Mouse (Mus musculus): ENCODE data around the gene Prim2. TPM values are rescaled to one million over a fixed set of nuclear protein-coding genes. Genes with fewer than 3 reads are reported as not detected.

The Prim2 gene
- polyA plus RNA-seq, 1 experiment from 2014 or later = 40.7 TPM

- no peak for ATAC-seq (ENCODE audit: insufficient number of reproducible peaks, insufficient read depth, low FRiP score, low read depth)
- Histone ChIP-seq H3K27me3 (ENCODE audit: control insufficient read depth, insufficient read depth, low read length) (no peaks in the 10 kb centered on the region), H3K9me3 (ENCODE audit: control insufficient read depth, low read depth, low read length) (no peaks in the 10 kb centered on the region)
These were observed 131.6 kb downstream of the Prim2 start for GRCm38 (mm10) chr1:33537948-33538347.

GRCm38 (mm10) chr1:33536272-33537004, 133.2 kb downstream of the Prim2 start:
- H3K36me3 ChIP-seq (ENCODE audit: control insufficient read depth, insufficient read depth, low read length) = no peaks in the 10 kb centered on the region
- no peak overlapping the region for H3K4me2 ChIP-seq (replicated peaks; ENCODE audit: low read depth, low read length)
- no peaks in the 10 kb centered on the region for H3K4me1 ChIP-seq (ENCODE audit: control insufficient read depth, insufficient read depth, low read length)
- no peak overlapping the region for H3K4me3 ChIP-seq (ENCODE audit: low read depth, low read length)
- 98% methylated on average over 4 of the region's 4 CpGs for WGBS
- no peak for ATAC-seq (ENCODE audit: insufficient number of reproducible peaks, insufficient read depth, low FRiP score, low read depth)
- no peak overlapping the region for H3K27ac ChIP-seq (ENCODE audit: low read length)
- no peak overlapping the region for H3K9ac ChIP-seq (replicated peaks; ENCODE audit: low read depth, low read length)
- H3K9me3 ChIP-seq (ENCODE audit: control insufficient read depth, low read depth, low read length) = no peaks in the 10 kb centered on the region
- no peaks in the 10 kb centered on the region for H3K27me3 ChIP-seq (ENCODE audit: control insufficient read depth, insufficient read depth, low read length)

More at GRCm38 (mm10) chr1:33537948-33538347, 131.6 kb downstream of the Prim2 start:
- no peaks in the 10 kb centered on the region for H3K4me1 ChIP-seq (ENCODE audit: control insufficient read depth, insufficient read depth, low read length)
- H3K36me3 ChIP-seq (ENCODE audit: control insufficient read depth, insufficient read depth, low read length) = no peaks in the 10 kb centered on the region
- H3K4me2 ChIP-seq (replicated peaks; ENCODE audit: low read depth, low read length) = no peak overlapping the region
- no peak overlapping the region for H3K9ac ChIP-seq (replicated peaks; ENCODE audit: low read depth, low read length)
- H3K4me3 ChIP-seq (ENCODE audit: low read depth, low read length) = no peak overlapping the region
- H3K27ac ChIP-seq (ENCODE audit: low read length) = no peak overlapping the region

- Histone ChIP-seq H3K36me3 (ENCODE audit: control insufficient read depth, insufficient read depth, low read length) (no peaks in the 10 kb centered on the region), H3K4me1 (ENCODE audit: control insufficient read depth, insufficient read depth, low read length) (no peaks in the 10 kb centered on the region), H3K9me3 (ENCODE audit: control insufficient read depth, low read depth, low read length) (no peaks in the 10 kb centered on the region), H3K4me3 (ENCODE audit: low read depth, low read length) (no peak overlapping the region), H3K9ac (replicated peaks; ENCODE audit: low read depth, low read length) (no peak overlapping the region), H3K27me3 (ENCODE audit: control insufficient read depth, insufficient read depth, low read length) (no peaks in the 10 kb centered on the region), H3K27ac (ENCODE audit: low read length) (no peak overlapping the region), H3K4me2 (replicated peaks; ENCODE audit: low read depth, low read length) (no peak overlapping the region)
- no peak for ATAC-seq (ENCODE audit: insufficient number of reproducible peaks, insufficient read depth, low FRiP score, low read depth)
- 94% methylated on average over 2 of the region's 2 CpGs for WGBS
These were observed 134.4 kb downstream of the Prim2 start for GRCm38 (mm10) chr1:33535140-33535686.

- Histone ChIP-seq H3K36me3 (ENCODE audit: control insufficient read depth, insufficient read depth, low read length) (no peaks in the 10 kb centered on the region), H3K4me3 (ENCODE audit: low read depth, low read length) (no peak overlapping the region), H3K4me2 (replicated peaks; ENCODE audit: low read depth, low read length) (no peak overlapping the region), H3K4me1 (ENCODE audit: control insufficient read depth, insufficient read depth, low read length) (0 out of 2 replicates have a peak, but pooled peaks cover 5% of the 10 kb centered on the region), H3K27me3 (ENCODE audit: control insufficient read depth, insufficient read depth, low read length) (no peaks in the 10 kb centered on the region), H3K9me3 (ENCODE audit: control insufficient read depth, low read depth, low read length) (no peaks in the 10 kb centered on the region), H3K9ac (replicated peaks; ENCODE audit: low read depth, low read length) (no peak overlapping the region), H3K27ac (ENCODE audit: low read length) (no peak overlapping the region)
- no peak for ATAC-seq (ENCODE audit: insufficient number of reproducible peaks, insufficient read depth, low FRiP score, low read depth)
- WGBS = 80% methylated on average over 3 of the region's 3 CpGs
These were observed 137.7 kb downstream of the Prim2 start for GRCm38 (mm10) chr1:33531860-33532259.

- no peak overlapping the region for H3K4me3 ChIP-seq (ENCODE audit: low read depth, low read length)
- H3K4me2 ChIP-seq (replicated peaks; ENCODE audit: low read depth, low read length) = no peak overlapping the region
- WGBS = 86% methylated on average over 5 of the region's 5 CpGs
These were observed 138.3 kb downstream of the Prim2 start for GRCm38 (mm10) chr1:33531097-33531856.

GRCm38 (mm10) chr1:33530491-33530890, 139.1 kb downstream of the Prim2 start:
- no peak overlapping the region for H3K27ac ChIP-seq (ENCODE audit: low read length)
- H3K9me3 ChIP-seq (ENCODE audit: control insufficient read depth, low read depth, low read length) = no peaks in the 10 kb centered on the region
- no peaks in the 10 kb centered on the region for H3K27me3 ChIP-seq (ENCODE audit: control insufficient read depth, insufficient read depth, low read length)
- H3K4me2 ChIP-seq (replicated peaks; ENCODE audit: low read depth, low read length) = no peak overlapping the region
- H3K4me1 ChIP-seq (ENCODE audit: control insufficient read depth, insufficient read depth, low read length) = 0 out of 2 replicates have a peak, but pooled peaks cover 5% of the 10 kb centered on the region
- H3K36me3 ChIP-seq (ENCODE audit: control insufficient read depth, insufficient read depth, low read length) = no peaks in the 10 kb centered on the region
- ATAC-seq (ENCODE audit: insufficient number of reproducible peaks, insufficient read depth, low FRiP score, low read depth) = no peak
- WGBS = 93% methylated on average over 2 of the region's 2 CpGs
- H3K4me3 ChIP-seq (ENCODE audit: low read depth, low read length) = no peak overlapping the region
- no peak overlapping the region for H3K9ac ChIP-seq (replicated peaks; ENCODE audit: low read depth, low read length)

More at GRCm38 (mm10) chr1:33531097-33531856, 138.3 kb downstream of the Prim2 start:
- no peaks in the 10 kb centered on the region for H3K9me3 ChIP-seq (ENCODE audit: control insufficient read depth, low read depth, low read length)
- H3K27me3 ChIP-seq (ENCODE audit: control insufficient read depth, insufficient read depth, low read length) = no peaks in the 10 kb centered on the region
- H3K9ac ChIP-seq (replicated peaks; ENCODE audit: low read depth, low read length) = no peak overlapping the region
- H3K4me1 ChIP-seq (ENCODE audit: control insufficient read depth, insufficient read depth, low read length) = 0 out of 2 replicates have a peak, but pooled peaks cover 5% of the 10 kb centered on the region
- H3K36me3 ChIP-seq (ENCODE audit: control insufficient read depth, insufficient read depth, low read length) = no peaks in the 10 kb centered on the region
- no peak for ATAC-seq (ENCODE audit: insufficient number of reproducible peaks, insufficient read depth, low FRiP score, low read depth)
- H3K27ac ChIP-seq (ENCODE audit: low read length) = no peak overlapping the region

- Histone ChIP-seq H3K36me3 (ENCODE audit: control insufficient read depth, insufficient read depth, low read length) (no peaks in the 10 kb centered on the region), H3K4me1 (ENCODE audit: control insufficient read depth, insufficient read depth, low read length) (0 out of 2 replicates have a peak, but pooled peaks cover 5% of the 10 kb centered on the region), H3K9ac (replicated peaks; ENCODE audit: low read depth, low read length) (no peak overlapping the region), H3K9me3 (ENCODE audit: control insufficient read depth, low read depth, low read length) (no peaks in the 10 kb centered on the region), H3K4me3 (ENCODE audit: low read depth, low read length) (no peak overlapping the region), H3K27me3 (ENCODE audit: control insufficient read depth, insufficient read depth, low read length) (no peaks in the 10 kb centered on the region), H3K4me2 (replicated peaks; ENCODE audit: low read depth, low read length) (no peak overlapping the region), H3K27ac (ENCODE audit: low read length) (no peak overlapping the region)
- ATAC-seq (ENCODE audit: insufficient number of reproducible peaks, insufficient read depth, low FRiP score, low read depth) = no peak
- 85% methylated on average over 8 of the region's 8 CpGs for WGBS
These were observed 139.9 kb downstream of the Prim2 start for GRCm38 (mm10) chr1:33529543-33530232.

GRCm38 (mm10) chr1:33527352-33527863, 142.2 kb downstream of the Prim2 start:
- 40% methylated on average over 6 of the region's 6 CpGs for WGBS
- Histone ChIP-seq H3K4me3 (ENCODE audit: low read depth, low read length) (no peak overlapping the region), H3K9ac (replicated peaks; ENCODE audit: low read depth, low read length) (no peak overlapping the region)

More at GRCm38 (mm10) chr1:33527352-33527863, 142.2 kb downstream of the Prim2 start:
- no peaks in the 10 kb centered on the region for H3K9me3 ChIP-seq (ENCODE audit: control insufficient read depth, low read depth, low read length)
- no peak overlapping the region for H3K4me2 ChIP-seq (replicated peaks; ENCODE audit: low read depth, low read length)
- no peaks in the 10 kb centered on the region for H3K36me3 ChIP-seq (ENCODE audit: control insufficient read depth, insufficient read depth, low read length)
- no peak for ATAC-seq (ENCODE audit: insufficient number of reproducible peaks, insufficient read depth, low FRiP score, low read depth)
- no peak overlapping the region for H3K27ac ChIP-seq (ENCODE audit: low read length)
- H3K4me1 ChIP-seq (ENCODE audit: control insufficient read depth, insufficient read depth, low read length) = 0 out of 2 replicates have a peak, but pooled peaks cover 5% of the 10 kb centered on the region
- H3K27me3 ChIP-seq (ENCODE audit: control insufficient read depth, insufficient read depth, low read length) = no peaks in the 10 kb centered on the region
